Mouse (Mus musculus) left cerebral cortex, adult 8-10 months (tissue): ENCODE measurements around the gene Tspan9. TPM values are rescaled to one million over a fixed set of nuclear protein-coding genes. Genes with fewer than 3 reads are reported as not detected.

Experiments
- DNase-seq, 2 experiments: peaks; one replicate each; pipeline ENCODE4 v3.0.0; 2022; ENCODE audit warnings: low spot score in 2 of 2
- total RNA-seq, 4 experiments: library from RNA; stranded (reverse); gene quantifications; 2 replicates each; pipeline ENCODE4 v1.2.4; 2022

The Tspan9 gene
- total RNA-seq, 4 experiments from 2014 or later, result 45.6 to 54.7 (median 49.0) TPM

GRCm38 (mm10) chr6:128133679-128134191 is 9.7 kb downstream of the Tspan9 start:
- no peak for DNase-seq

DNA sequence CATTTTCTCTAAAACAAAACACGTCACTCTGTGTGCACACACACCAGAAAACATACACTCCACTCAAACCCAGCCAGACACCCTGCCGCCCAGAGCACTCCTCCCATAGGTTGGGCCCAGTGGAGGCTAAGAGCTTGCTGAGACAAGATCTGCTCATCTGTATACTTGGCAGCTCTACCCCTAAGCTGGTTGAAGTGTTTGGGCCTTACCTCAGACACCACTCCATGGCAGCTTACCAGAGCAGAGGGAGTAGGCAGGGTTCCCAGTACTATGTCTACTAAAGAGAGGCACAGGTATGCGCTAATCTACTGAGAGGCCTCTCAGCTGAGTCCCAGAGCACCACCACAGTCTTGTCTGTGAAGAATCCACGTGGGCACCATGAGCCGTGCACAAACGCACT is 10.8 kb downstream of the Tspan9 start:
- no peak for DNase-seq

- DNase-seq, result no peak
These were observed 12.0 kb downstream of the Tspan9 start for GRCm38 (mm10) chr6:128131390-128131789.

DNA sequence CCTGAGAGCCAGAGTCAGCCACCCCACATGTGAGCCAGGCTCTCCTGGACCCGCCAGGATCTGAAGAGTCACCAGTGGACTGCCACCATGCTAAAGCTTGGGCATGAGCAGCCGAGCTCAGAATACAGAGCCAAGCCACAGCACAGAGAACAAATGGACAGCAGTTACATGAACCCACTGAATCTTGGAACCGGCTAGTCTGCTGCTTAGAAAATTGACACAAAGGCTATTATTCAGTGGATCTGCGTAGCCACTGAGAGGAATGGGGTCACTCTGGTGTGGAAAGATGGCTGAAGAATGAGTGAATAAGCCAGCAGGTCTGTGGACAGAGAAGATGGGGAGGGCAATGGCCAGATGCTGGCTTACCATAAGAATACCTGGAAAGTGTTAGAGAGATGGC is 12.7 kb downstream of the Tspan9 start:
- DNase-seq, result no peak

DNA sequence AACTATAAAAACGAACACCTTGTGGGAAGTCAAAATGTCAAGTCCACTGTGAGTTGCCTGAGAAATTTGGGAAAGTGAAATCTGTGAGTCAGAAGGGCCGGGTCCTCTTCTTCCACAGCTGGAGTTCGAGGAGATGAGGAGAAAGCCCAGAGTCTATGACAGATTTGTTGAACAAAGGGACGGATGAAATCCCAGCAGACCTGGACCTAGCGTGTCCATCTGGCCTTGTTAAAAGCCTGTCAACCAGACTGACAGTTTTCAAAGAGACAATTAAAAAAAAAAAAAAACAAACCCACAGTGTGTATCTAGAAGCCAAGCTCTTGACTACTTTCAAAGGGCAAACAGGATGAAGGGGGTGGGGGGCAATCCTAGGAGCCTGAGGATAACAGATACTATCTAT is 14.0 kb downstream of the Tspan9 start:
- DNase-seq, result no peak

GRCm38 (mm10) chr6:128127312-128127711 is 16.1 kb downstream of the Tspan9 start:
- no peak for DNase-seq

DNA sequence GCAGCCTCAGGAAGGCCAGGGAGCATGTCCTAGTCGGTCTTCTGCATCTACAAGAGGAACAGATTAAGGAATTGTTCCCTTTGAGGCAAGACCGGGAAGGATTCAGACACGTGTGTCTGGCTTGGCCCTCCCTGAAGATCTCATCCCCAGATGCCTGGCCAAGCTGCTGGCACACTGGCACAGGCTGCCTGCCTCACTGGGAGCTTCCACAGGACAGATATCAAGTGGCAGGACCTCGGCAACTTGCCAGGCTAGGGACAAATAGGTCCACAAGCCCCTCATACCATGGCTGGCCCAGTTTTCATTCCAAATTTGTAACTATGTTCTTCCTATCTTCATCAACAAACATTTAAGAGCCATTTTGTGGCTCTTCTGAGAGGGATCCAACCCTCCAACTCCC is 16.5 kb downstream of the Tspan9 start:
- DNase-seq, result no peak

DNA sequence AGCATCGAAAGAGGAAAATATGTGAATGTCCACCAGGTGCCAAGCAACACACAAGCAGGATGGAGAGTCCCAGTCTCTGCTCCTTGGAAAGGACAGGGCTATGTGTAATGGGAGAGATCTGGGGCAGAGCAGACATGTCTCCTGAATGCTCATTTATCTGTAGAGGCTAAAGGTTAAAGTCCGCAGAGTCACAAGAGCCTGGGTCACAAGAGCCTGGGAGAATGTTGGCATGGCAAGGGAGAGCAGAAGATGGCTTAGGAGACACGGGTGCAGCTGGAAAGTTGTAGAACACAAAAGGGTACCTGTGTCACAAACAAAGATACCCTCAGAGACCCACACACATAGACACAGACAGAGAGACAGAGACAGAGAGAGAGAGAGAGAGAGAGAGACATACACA is 17.9 kb downstream of the Tspan9 start:
- no peak for DNase-seq

DNA sequence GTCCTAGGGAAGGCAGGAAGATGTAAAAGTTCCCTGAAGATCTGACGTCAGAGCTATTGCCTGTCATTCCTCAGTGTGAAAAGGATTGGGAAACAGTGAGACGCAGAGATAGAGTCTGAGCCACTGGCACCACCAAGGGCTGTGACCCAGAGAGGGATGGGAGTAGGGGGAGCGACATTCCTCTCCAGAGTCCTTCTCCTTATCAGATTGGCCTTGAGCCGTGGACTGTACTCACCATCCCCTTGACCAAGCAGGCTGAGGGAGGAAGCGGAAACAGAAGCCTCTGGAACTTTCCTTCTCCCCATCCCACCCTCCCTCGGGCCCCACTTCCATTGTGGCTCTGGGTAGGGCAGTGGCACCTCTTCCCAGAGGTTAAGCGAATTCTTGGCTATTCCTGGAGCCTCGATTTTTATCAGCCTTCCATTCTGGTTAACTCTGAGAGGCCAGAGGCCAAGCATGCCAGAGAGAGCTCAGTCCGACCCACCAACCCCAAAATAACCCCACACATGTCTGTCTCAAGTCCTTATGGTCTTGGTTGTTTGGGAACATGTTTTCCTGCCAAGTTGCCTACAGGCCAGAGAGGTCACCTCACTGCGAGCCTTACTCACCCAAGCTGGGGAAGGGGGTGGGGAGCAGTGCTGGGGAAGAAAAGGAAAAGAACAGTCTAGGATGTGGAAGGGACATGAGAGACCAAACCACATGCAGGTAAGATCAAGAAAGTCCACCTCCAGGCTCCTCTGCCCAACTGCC is 19.0 kb downstream of the Tspan9 start:
- no peak for DNase-seq

DNA sequence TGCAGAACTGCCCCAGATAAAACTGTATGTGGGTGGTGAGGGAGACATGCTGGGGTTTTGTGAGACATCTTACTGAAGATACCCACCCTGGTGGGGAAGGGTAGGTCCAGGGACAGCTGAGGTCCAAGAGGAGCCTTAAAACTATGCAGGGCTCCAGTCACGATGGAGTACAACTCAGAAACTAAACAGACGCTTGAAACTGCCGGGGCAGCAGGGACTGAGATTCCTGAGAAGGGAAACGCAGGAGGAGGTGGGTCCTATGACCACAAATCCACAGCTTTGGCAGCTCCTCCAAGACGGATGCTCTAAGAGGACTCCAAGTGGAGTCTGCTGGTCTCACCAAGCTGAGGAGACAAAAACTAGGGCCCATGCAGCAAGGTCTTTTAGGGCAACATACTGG is 21.3 kb downstream of the Tspan9 start:
- DNase-seq, result no peak

GRCm38 (mm10) chr6:128121691-128122090 is 21.7 kb downstream of the Tspan9 start:
- no peak for DNase-seq

DNA sequence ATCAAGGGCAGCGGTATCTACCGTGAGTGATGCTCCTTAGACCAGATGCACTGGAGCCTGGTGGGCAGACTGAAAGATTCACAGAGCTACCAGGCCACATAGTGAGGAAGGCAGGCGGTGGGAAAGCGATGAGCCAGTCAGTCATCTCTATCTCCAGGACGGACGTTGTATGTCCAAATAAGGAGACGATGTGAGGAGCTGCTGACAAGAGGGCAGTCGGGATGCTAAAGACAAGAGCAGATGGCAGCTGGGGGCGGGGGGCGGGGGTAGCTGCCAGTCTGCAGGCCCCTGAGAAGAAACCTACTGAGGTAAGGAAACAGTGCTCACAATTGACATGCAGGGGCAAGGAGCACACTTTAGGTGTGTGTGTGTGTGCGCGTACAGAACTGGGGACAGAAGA is 22.6 kb downstream of the Tspan9 start:
- no peak for DNase-seq

DNA sequence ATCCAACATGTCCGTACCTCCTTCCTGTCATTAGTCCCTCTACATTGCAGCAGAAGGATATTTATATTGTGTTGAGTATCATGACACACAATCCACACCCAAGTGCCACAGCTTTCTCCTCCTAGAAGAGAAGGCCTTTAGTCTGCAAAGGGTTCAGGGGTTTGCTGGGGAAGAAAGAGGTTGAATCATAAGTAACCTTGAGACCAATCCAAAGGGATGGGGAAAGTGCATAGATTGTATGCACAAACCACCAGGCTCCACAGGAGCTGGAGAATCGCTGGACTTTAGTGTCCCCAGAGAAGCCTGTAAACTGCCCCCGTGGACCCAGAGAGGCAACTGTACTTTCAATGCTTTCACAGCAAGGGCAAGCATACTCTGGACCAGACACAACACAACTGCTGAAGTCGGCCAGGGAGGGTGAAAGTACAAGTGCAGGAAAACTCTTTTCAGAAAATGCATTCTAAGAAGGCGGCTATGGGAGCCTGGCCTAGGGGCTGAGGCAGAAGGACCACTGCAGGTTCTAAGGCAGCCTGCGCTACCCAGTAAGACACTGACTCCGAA is 24.6 kb downstream of the Tspan9 start:
- no peak for DNase-seq

DNA sequence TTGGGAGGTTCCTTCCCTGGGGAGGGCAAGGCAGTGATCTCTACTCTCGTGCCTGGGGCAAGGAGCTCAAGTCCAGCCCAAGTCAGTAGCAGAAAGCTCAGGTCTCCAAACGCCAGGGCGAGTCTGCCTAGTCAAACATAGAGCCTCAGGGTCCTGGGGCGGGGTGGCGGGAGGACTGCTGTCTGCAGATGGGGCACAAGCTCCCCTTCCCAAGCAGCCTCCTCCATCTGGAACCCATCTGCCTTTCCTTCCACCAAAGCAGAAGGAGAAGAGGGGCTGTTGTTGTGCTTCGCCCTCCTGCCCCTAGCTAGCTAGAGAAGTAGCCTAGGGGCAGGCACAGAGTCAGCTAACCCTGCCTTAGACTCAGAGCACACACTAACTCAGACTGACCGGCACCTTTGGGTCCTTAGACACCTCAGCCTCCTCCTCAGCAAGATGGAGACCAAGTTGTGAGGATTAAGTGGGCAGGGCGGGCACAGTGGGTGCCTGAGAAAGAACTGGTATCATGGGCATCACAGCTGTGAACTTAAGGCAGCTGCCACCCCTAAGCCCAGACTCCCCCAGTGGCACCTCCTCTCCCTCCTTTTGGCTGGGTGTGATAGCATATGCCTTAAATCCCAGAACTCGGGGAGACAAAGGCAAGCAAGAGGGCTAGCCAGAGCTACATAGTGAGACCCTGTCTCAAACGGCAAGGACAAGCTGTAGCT is 26.4 kb downstream of the Tspan9 start:
- DNase-seq, result no peak

DNA sequence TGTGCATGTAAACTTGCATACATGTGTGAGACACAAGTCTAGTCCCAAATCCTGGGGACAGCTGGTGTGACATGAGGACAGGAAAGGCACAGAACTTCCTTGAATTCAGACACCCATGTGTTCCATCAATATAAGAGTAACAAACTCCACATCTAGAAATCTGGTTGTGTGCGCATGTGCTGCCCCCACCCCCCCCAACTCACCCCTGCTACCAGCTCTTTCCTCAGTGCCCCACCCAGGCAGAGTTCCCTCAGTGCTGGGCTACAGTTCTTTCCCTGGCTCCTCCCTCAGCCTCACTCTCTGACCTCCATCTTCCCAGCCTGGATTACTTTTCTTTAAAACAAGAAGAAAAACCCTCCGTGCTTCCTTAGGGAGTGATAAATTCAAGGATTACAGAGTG is 27.1 kb downstream of the Tspan9 start:
- no peak for DNase-seq

DNA sequence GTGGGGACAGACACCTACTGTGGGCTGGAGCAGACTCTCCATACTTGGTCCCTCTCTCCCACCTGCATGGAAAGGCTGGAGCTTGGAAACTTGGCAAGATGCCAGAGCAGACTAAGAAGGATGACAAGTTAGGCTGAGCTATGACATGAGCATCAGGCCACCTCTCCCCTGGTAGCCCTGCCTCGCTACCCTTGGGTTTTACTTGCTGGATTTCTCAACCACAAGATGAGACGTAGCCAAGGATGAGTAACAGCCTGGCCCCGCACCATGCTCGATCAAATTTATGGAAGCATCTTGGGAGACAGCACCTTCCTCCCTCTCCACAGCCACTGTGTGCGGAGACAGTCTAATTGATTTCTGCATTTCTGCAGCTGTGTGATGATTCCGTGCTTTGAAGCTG is 28.3 kb downstream of the Tspan9 start:
- DNase-seq, result no peak

- no peak for DNase-seq
These were observed 30.8 kb downstream of the Tspan9 start for GRCm38 (mm10) chr6:128112605-128113004.

GRCm38 (mm10) chr6:128111784-128112183 is 31.6 kb downstream of the Tspan9 start:
- no peak for DNase-seq

GRCm38 (mm10) chr6:128108324-128109035 is 34.9 kb downstream of the Tspan9 start:
- no peak for DNase-seq

DNA sequence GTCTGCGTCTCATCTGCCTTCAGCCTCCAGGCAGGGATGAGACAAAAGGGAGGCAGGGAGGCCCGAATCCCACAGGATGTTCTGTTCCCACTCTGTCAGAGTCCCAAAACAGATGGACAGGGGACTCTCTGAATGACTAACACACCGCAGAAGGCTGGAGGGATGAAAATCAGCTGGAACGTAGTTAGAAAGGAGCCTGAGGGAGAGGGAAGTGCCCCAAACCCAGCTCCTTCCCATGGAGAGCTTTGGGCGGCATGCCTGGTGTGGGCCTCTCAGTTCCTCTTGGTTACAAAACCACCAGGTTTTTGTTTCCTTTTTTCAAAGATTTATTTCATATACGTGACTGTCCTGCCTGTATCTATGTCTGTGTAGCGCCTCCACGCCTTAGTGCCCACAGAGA is 35.7 kb downstream of the Tspan9 start:
- no peak for DNase-seq

- DNase-seq, result no peak
These were observed 37.2 kb downstream of the Tspan9 start for GRCm38 (mm10) chr6:128106154-128106553.
